Mouse (Mus musculus) MEL (cell line): ENCODE results near the gene Tango6. TPM values are rescaled to one million over a fixed set of nuclear protein-coding genes. Genes with fewer than 3 reads are reported as not detected.
A peak's percentile ranks its signal among the peaks of the same experiment; 100 is the strongest.

Source experiments
- DNase-seq: peaks from one replicate; pipeline ENCODE4 v3.0.0; 2011; ENCODE audit warnings: low read depth, low spot score
- H3K27ac ChIP-seq: 2 replicates; pipeline ENCODE4 v1.5.1; 2012; ENCODE audit warnings: low read depth, mild to moderate bottlenecking, control low read depth, low read length, moderate library complexity; ENCODE audit not compliant: control insufficient read depth
- H3K27me3 ChIP-seq, 2 experiments: fragments of 150-350 bp in 1 of 2; sonication (generic) in 1 of 2; 2 replicates each; pipeline ENCODE4 v1.6.1; 2012; ENCODE audit warnings: low read length in 2 of 2, mild to moderate bottlenecking in 2 of 2, improper control_type of control experiment in 1 of 2, moderate library complexity in 1 of 2; ENCODE audit not compliant: insufficient read depth in 2 of 2, control insufficient read depth in 1 of 2
- H3K36me3 ChIP-seq, 2 experiments: 2 replicates each; pipeline ENCODE4 v1.6.1; 2012 to 2014; ENCODE audit warnings: low read length in 2 of 2, improper control_type of control experiment in 1 of 2, inconsistent platforms in 1 of 2, mild to moderate bottlenecking in 1 of 2; ENCODE audit not compliant: insufficient read depth in 2 of 2, control insufficient read depth in 1 of 2
- H3K4me1 ChIP-seq, 2 experiments: fragments of 150-350 bp in 1 of 2; sonication (generic) in 1 of 2; 2 replicates each; pipeline ENCODE4 v1.6.1; 2012; ENCODE audit warnings: low read length in 2 of 2, improper control_type of control experiment in 1 of 2, mild to moderate bottlenecking in 1 of 2; ENCODE audit not compliant: insufficient read depth in 2 of 2, control insufficient read depth in 1 of 2
- H3K4me3 ChIP-seq, 2 experiments: fragments of 150-350 bp in 1 of 2; sonication (generic) in 1 of 2; 2 replicates each; pipeline ENCODE4 v1.5.1; 2012; ENCODE audit warnings: low read depth in 2 of 2, low read length in 2 of 2, mild to moderate bottlenecking in 2 of 2, moderate library complexity in 2 of 2, control low read depth in 1 of 2, improper control_type of control experiment in 1 of 2; ENCODE audit not compliant: control insufficient read depth in 1 of 2, insufficient read depth in 1 of 2
- H3K79me2 ChIP-seq: 2 replicates; pipeline ENCODE4 v1.6.1; 2012; ENCODE audit warnings: mild to moderate bottlenecking, low read length, moderate library complexity; ENCODE audit not compliant: control insufficient read depth, poor library complexity, insufficient read depth
- H3K9ac ChIP-seq: 2 replicates; pipeline ENCODE4 v1.6.1; 2012; ENCODE audit warnings: low read depth, mild to moderate bottlenecking, control low read depth, low read length, moderate library complexity; ENCODE audit not compliant: control insufficient read depth, poor library complexity, severe bottlenecking
- H3K9me3 ChIP-seq: fragments of 150-350 bp; sonication (generic); replicated peaks from 2 replicates; pipeline ENCODE4 v1.6.1; 2012; ENCODE audit warnings: mild to moderate bottlenecking, low read length, improper control_type of control experiment, moderate library complexity; ENCODE audit not compliant: insufficient read depth
- BHLHE40 ChIP-seq: IDR thresholded peaks from 2 replicates; pipeline ENCODE4 v1.6.1; 2012; ENCODE audit warnings: low read depth, mild to moderate bottlenecking, inconsistent platforms, low read length, improper control_type of control experiment, borderline replicate concordance
- CHD1 ChIP-seq: IDR thresholded peaks from 2 replicates; pipeline ENCODE4 v1.6.1; 2012; ENCODE audit warnings: low read depth, mild to moderate bottlenecking, inconsistent platforms, low read length, improper control_type of control experiment
- CHD2 ChIP-seq: IDR thresholded peaks from 2 replicates; pipeline ENCODE4 v1.6.1; 2011; ENCODE audit warnings: low read length, improper control_type of control experiment
- CTCF ChIP-seq, 3 experiments: IDR thresholded peaks in 2 of 3; conservative IDR thresholded peaks in 1 of 3; 2 replicates each; pipeline ENCODE4 v1.5.1; 2011 to 2012; ENCODE audit warnings: low read length in 3 of 3, low read depth in 2 of 3, mild to moderate bottlenecking in 2 of 3, improper control_type of control experiment in 1 of 3, inconsistent platforms in 1 of 3, mixed read lengths in 1 of 3, moderate library complexity in 1 of 3; ENCODE audit not compliant: control insufficient read depth in 1 of 3, insufficient read depth in 1 of 3, poor library complexity in 1 of 3, severe bottlenecking in 1 of 3
- EP300 ChIP-seq, 2 experiments: IDR thresholded peaks; 2 replicates each; pipeline ENCODE4 v1.6.1; 2011; ENCODE audit warnings: improper control_type of control experiment in 2 of 2, low read length in 2 of 2, low read depth in 1 of 2, mild to moderate bottlenecking in 1 of 2
- ETS1 ChIP-seq: IDR thresholded peaks from 2 replicates; pipeline ENCODE4 v1.6.1; 2012; ENCODE audit warnings: low read depth, mild to moderate bottlenecking, inconsistent platforms, low read length, improper control_type of control experiment, moderate library complexity
- GABPA ChIP-seq: IDR thresholded peaks from 2 replicates; pipeline ENCODE4 v1.6.1; 2012; ENCODE audit warnings: low read depth, mild to moderate bottlenecking, inconsistent platforms, low read length, improper control_type of control experiment, moderate library complexity
- GATA1 ChIP-seq: IDR thresholded peaks from 2 replicates; pipeline ENCODE4 v1.6.1; 2011; ENCODE audit warnings: low read depth, low read length, improper control_type of control experiment
- JUND ChIP-seq: IDR thresholded peaks from 2 replicates; pipeline ENCODE4 v1.6.1; 2011; ENCODE audit warnings: low read depth, mild to moderate bottlenecking, improper control_type of control experiment, low read length
- KAT2A ChIP-seq: conservative IDR thresholded peaks from 2 replicates; pipeline ENCODE4 v1.6.1; 2012; ENCODE audit warnings: low read depth, low read length, improper control_type of control experiment, inconsistent platforms
- MAFK ChIP-seq: IDR thresholded peaks from 2 replicates; pipeline ENCODE4 v1.6.1; 2011; ENCODE audit warnings: low read depth, mild to moderate bottlenecking, low read length, improper control_type of control experiment, borderline replicate concordance
- MAX ChIP-seq: IDR thresholded peaks from 2 replicates; pipeline ENCODE4 v1.6.1; 2011; ENCODE audit warnings: low read length, improper control_type of control experiment
- MAZ ChIP-seq: IDR thresholded peaks from 2 replicates; pipeline ENCODE4 v1.6.1; 2012; ENCODE audit warnings: low read depth, mild to moderate bottlenecking, inconsistent platforms, low read length, improper control_type of control experiment
- MEF2A ChIP-seq: IDR thresholded peaks from 2 replicates; pipeline ENCODE4 v1.6.1; 2014; ENCODE audit warnings: low read depth, mild to moderate bottlenecking, inconsistent platforms, low read length, improper control_type of control experiment; ENCODE audit not compliant: poor library complexity, insufficient replicate concordance, severe bottlenecking; ENCODE audit errors: extremely low read depth
- MXI1 ChIP-seq: IDR thresholded peaks from 2 replicates; pipeline ENCODE4 v1.6.1; 2011; ENCODE audit warnings: mild to moderate bottlenecking, low read depth, low read length, improper control_type of control experiment
- MYB ChIP-seq: IDR thresholded peaks from 2 replicates; pipeline ENCODE4 v1.6.1; 2011; ENCODE audit warnings: mild to moderate bottlenecking, low read depth, low read length, improper control_type of control experiment
- MYC ChIP-seq: IDR thresholded peaks from 2 replicates; pipeline ENCODE4 v1.6.1; 2011; ENCODE audit warnings: low read depth, mild to moderate bottlenecking, low read length, improper control_type of control experiment, moderate library complexity
- NELFE ChIP-seq: IDR thresholded peaks from 2 replicates; pipeline ENCODE4 v1.6.1; 2011; ENCODE audit warnings: low read depth, low read length, improper control_type of control experiment
- NRF1 ChIP-seq: IDR thresholded peaks from 2 replicates; pipeline ENCODE4 v1.6.1; 2014; ENCODE audit warnings: low read depth, mild to moderate bottlenecking, inconsistent platforms, low read length, improper control_type of control experiment, moderate library complexity; ENCODE audit not compliant: poor library complexity, insufficient read depth, severe bottlenecking
- POLR2A ChIP-seq, 2 experiments: IDR thresholded peaks; 2 replicates each; pipeline ENCODE4 v1.6.1; 2011 to 2012; ENCODE audit warnings: low read length in 2 of 2, mild to moderate bottlenecking in 2 of 2, control low read depth in 1 of 2, improper control_type of control experiment in 1 of 2, low read depth in 1 of 2, moderate library complexity in 1 of 2; ENCODE audit not compliant: control insufficient read depth in 1 of 2, insufficient read depth in 1 of 2, poor library complexity in 1 of 2
- POLR2AphosphoS2 ChIP-seq: IDR thresholded peaks from 2 replicates; pipeline ENCODE4 v1.6.1; 2011; ENCODE audit warnings: low read length, improper control_type of control experiment
- POLR2AphosphoS5 ChIP-seq: IDR thresholded peaks from 2 replicates; pipeline ENCODE4 v1.6.1; 2012; ENCODE audit warnings: low read depth, borderline replicate concordance, mild to moderate bottlenecking, inconsistent platforms, low read length, moderate library complexity, mixed read lengths
- RAD21 ChIP-seq: IDR thresholded peaks from 2 replicates; pipeline ENCODE4 v1.6.1; 2011; ENCODE audit warnings: mild to moderate bottlenecking, low read depth, low read length, improper control_type of control experiment
- RCOR1 ChIP-seq: IDR thresholded peaks from 2 replicates; pipeline ENCODE4 v1.6.1; 2012; ENCODE audit warnings: low read depth, mild to moderate bottlenecking, inconsistent platforms, low read length, improper control_type of control experiment
- SMC3 ChIP-seq: IDR thresholded peaks from 2 replicates; pipeline ENCODE4 v1.6.1; 2011; ENCODE audit warnings: low read depth, low read length, improper control_type of control experiment
- TAL1 ChIP-seq: IDR thresholded peaks from 2 replicates; pipeline ENCODE4 v1.6.1; 2012; ENCODE audit warnings: mild to moderate bottlenecking, inconsistent platforms, low read length, moderate library complexity, mixed read lengths
- TBP ChIP-seq: IDR thresholded peaks from 2 replicates; pipeline ENCODE4 v1.8.0; 2011; ENCODE audit warnings: low read depth, low read length, improper control_type of control experiment
- TCF12 ChIP-seq: IDR thresholded peaks from 2 replicates; pipeline ENCODE4 v1.6.1; 2014; ENCODE audit warnings: low read depth, mild to moderate bottlenecking, inconsistent platforms, low read length, improper control_type of control experiment, moderate library complexity
- UBTF ChIP-seq: IDR thresholded peaks from 2 replicates; pipeline ENCODE4 v1.6.1; 2012; ENCODE audit warnings: low read depth, mild to moderate bottlenecking, inconsistent platforms, low read length, improper control_type of control experiment, moderate library complexity, borderline replicate concordance; ENCODE audit not compliant: insufficient read depth
- USF1 ChIP-seq: IDR thresholded peaks from 2 replicates; pipeline ENCODE4 v1.6.1; 2014; ENCODE audit warnings: low read depth, mild to moderate bottlenecking, inconsistent platforms, low read length, improper control_type of control experiment, moderate library complexity
- USF2 ChIP-seq, 2 experiments: IDR thresholded peaks; 2 replicates each; pipeline ENCODE4 v1.6.1; 2011 to 2012; ENCODE audit warnings: improper control_type of control experiment in 2 of 2, low read length in 2 of 2, borderline replicate concordance in 1 of 2, inconsistent platforms in 1 of 2, low read depth in 1 of 2, mild to moderate bottlenecking in 1 of 2; ENCODE audit not compliant: insufficient read depth in 1 of 2
- ZC3H11A ChIP-seq: IDR thresholded peaks from 2 replicates; pipeline ENCODE4 v1.6.1; 2012; ENCODE audit warnings: low read depth, mild to moderate bottlenecking, inconsistent platforms, low read length, improper control_type of control experiment
- ZKSCAN1 ChIP-seq: IDR thresholded peaks from 2 replicates; pipeline ENCODE4 v1.6.1; 2012; ENCODE audit warnings: low read depth, mild to moderate bottlenecking, inconsistent platforms, low read length, improper control_type of control experiment, moderate library complexity
- ZMIZ1 ChIP-seq: IDR thresholded peaks from 2 replicates; pipeline ENCODE4 v1.6.1; 2012; ENCODE audit warnings: low read depth, mild to moderate bottlenecking, inconsistent platforms, low read length, improper control_type of control experiment, moderate library complexity
- ZNF384 ChIP-seq: IDR thresholded peaks from 2 replicates; pipeline ENCODE4 v1.6.1; 2012; ENCODE audit warnings: low read depth, mild to moderate bottlenecking, inconsistent platforms, low read length, improper control_type of control experiment
- polyA plus RNA-seq, 2 experiments: library from polyadenylated mRNA; stranded (reverse) in 1 of 2; unstranded in 1 of 2; fragments of >175 nt in 1 of 2; fragments of >200 nt in 1 of 2; gene quantifications; 2 replicates each; pipeline versions ENCODE4 v1.2.1 to v1.2.4; 2012; ENCODE audit warnings: low replicate concordance in 2 of 2, low read depth in 1 of 2; ENCODE audit not compliant: insufficient read length in 2 of 2, insufficient read depth in 1 of 2, missing spikeins in 1 of 2
- total RNA-seq: library from RNA; depleted of rRNA; stranded (reverse); fragments of 300-350 nt; gene quantifications from 2 replicates; pipeline ENCODE4 v1.2.3, GENCODE M21; 2012

The Tango6 gene
- total and polyA plus RNA-seq, 3 experiments = 3.0 to 6.1 TPM; not detected in 1

DNA sequence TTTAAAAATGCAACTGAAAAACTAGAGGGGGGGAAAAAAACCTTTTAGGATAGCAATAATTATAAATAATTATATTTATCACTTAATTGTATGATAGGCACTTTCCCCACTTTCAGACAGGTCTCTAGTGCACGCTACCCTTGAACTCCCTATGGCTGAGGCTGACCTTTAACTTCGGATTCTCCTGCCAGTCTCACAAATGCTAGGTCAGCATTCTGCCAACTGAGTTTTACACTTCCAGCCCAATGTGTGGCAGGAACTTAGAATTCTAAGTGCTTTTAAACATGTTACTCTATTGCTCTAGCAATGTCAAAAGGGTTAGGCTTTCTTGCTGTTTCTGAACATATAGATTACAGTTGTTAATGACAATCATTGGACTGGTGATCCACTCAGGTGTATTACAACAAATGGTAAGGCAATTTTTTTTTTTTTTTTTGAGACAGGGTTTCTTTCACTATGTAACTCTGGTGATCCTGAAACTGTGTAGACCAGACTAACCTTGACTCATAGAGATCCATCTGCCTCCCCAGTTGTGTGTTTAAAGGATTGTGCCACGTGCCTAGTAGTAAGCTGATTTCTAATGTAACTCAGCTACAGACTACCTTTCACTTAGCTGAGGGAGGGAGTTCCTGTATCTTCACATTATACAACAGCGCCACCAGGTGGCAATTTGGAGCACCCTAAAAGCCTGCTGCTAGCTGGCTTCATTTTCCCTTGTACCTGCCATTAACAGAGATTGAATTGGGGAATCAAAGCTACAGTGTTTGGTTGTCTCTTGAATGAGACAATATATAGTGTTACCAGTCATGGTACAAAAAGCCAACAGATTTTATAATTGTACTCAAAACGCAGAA is 204.7 kb downstream of the Tango6 start:
- peak; percentile 89 for DNase-seq
- H3K27me3 ChIP-seq = no peaks in the 10 kb centered on the region
- H3K9ac ChIP-seq = no peak overlapping the region
- no peak overlapping the region for H3K4me3 ChIP-seq
- no peak overlapping the region for H3K27ac ChIP-seq
- H3K36me3 ChIP-seq = peaks cover 9 to 17% of the 10 kb centered on the region in 2 experiments
- H3K79me2 ChIP-seq = peaks cover 41% of the 10 kb centered on the region
- no peaks in the 10 kb centered on the region for H3K9me3 ChIP-seq
- H3K4me1 ChIP-seq = peaks cover 0 to 4% of the 10 kb centered on the region in 2 experiments; a peak in 3 of 4 replicates
- no peak for TF ChIP-seq TCF12
- TF ChIP-seq CHD1 = no peak
- no peak for TF ChIP-seq BHLHE40
- TF ChIP-seq MYB = no peak
- TF ChIP-seq JUND = no peak
- no peak for TF ChIP-seq USF2 (IDR thresholded peaks at IDR 0.05; ENCODE audit: borderline replicate concordance in 1 of 2, insufficient read depth in 1 of 2, low read depth in 1 of 2, low read length in 2 of 2)
- peak; percentile 72 to 93 (median 92) for TF ChIP-seq CTCF (IDR thresholded peaks at IDR 0.05 in 2 of 3, conservative IDR thresholded peaks at IDR 0.05 in 1 of 3; ENCODE audit: control insufficient read depth in 1 of 3, insufficient read depth in 1 of 3, low read depth in 2 of 3, low read length in 3 of 3, poor library complexity in 1 of 3, severe bottlenecking in 1 of 3)
- peak; percentile 62; the same call in 1 of the 2 replicates for TF ChIP-seq RCOR1
- TF ChIP-seq NRF1 = no peak
- TF ChIP-seq MAZ = peak; percentile 67; the same call in 1 of the 2 replicates
- TF ChIP-seq UBTF = no peak
- TF ChIP-seq ETS1 = no peak
- no peak for TF ChIP-seq MAFK
- TF ChIP-seq ZNF384 = peak; percentile 36; the same call in 1 of the 2 replicates
- no peak for TF ChIP-seq POLR2AphosphoS5
- TF ChIP-seq NELFE = no peak
- peak; percentile 50; the same call in 1 of the 2 replicates for TF ChIP-seq USF1
- no peak for TF ChIP-seq MEF2A
- TF ChIP-seq EP300 (IDR thresholded peaks at IDR 0.05; ENCODE audit: low read depth in 1 of 2, low read length in 2 of 2) = peak in 1 of 2 experiments; percentile 48; a peak in 1 of 4 replicates
- TF ChIP-seq MYC = peak; percentile 87
- peak; percentile 71 for TF ChIP-seq MAX
- TF ChIP-seq ZKSCAN1 = no peak
- TF ChIP-seq CHD2 = no peak
- no peak; the same call in 1 of the 2 replicates for TF ChIP-seq MXI1
- TF ChIP-seq ZC3H11A = peak; percentile 37; the same call in 1 of the 2 replicates
- no peak for TF ChIP-seq GATA1
- TF ChIP-seq TBP = no peak
- TF ChIP-seq POLR2AphosphoS2 = no peak
- TF ChIP-seq TAL1 = no peak
- no peak for TF ChIP-seq KAT2A
- TF ChIP-seq RAD21 = peak; percentile 66
- no peak for TF ChIP-seq ZMIZ1
- peak; percentile 73 for TF ChIP-seq SMC3
- no peak for TF ChIP-seq GABPA
- peak in 1 of 2 experiments; percentile 32; a peak in 1 of 4 replicates for TF ChIP-seq POLR2A (IDR thresholded peaks at IDR 0.05; ENCODE audit: control insufficient read depth in 1 of 2, insufficient read depth in 1 of 2, low read depth in 1 of 2, low read length in 2 of 2, poor library complexity in 1 of 2)
